Mouse (Mus musculus) erythroblast, embryonic 14.5 days (primary cell): ENCODE data around the gene Mpzl1. TPM values are rescaled to one million over a fixed set of nuclear protein-coding genes. Genes with fewer than 3 reads are reported as not detected.
A peak's percentile ranks its signal among the peaks of the same experiment; 100 is the strongest.

Source experiments
- H3K27me3 ChIP-seq: 2 replicates; pipeline ENCODE4 v1.6.1; 2012; ENCODE audit warnings: inconsistent platforms; ENCODE audit not compliant: control insufficient read depth
- H3K36me3 ChIP-seq: 2 replicates; pipeline ENCODE4 v1.6.1; 2012; ENCODE audit warnings: mild to moderate bottlenecking, inconsistent platforms; ENCODE audit not compliant: control insufficient read depth
- H3K4me1 ChIP-seq: 2 replicates; pipeline ENCODE4 v1.6.1; 2012; ENCODE audit warnings: inconsistent platforms; ENCODE audit not compliant: control insufficient read depth
- H3K4me3 ChIP-seq: replicated peaks from 2 replicates; pipeline ENCODE3; 2012; ENCODE audit warnings: moderate library complexity, mild to moderate bottlenecking, inconsistent platforms
- H3K9me3 ChIP-seq: 2 replicates; pipeline ENCODE4 v1.6.1; 2012; ENCODE audit warnings: low read length, inconsistent platforms, mixed read lengths; ENCODE audit not compliant: control insufficient read depth
- GATA1 ChIP-seq: IDR thresholded peaks from 2 replicates; pipeline ENCODE4 v1.6.1; 2012; ENCODE audit warnings: low read length, inconsistent platforms, mixed read lengths
- TAL1 ChIP-seq: IDR thresholded peaks from 3 replicates; pipeline ENCODE4 v1.6.1; 2012; ENCODE audit warnings: low read length, inconsistent platforms, mixed read lengths
- polyA plus RNA-seq: library from polyadenylated mRNA; stranded (reverse); fragments of >175 nt; gene quantifications from 2 replicates; pipeline ENCODE4 v1.2.3, GENCODE M21; 2012

Gene Mpzl1
- polyA plus RNA-seq, 1 experiment = 0.05 TPM

DNA sequence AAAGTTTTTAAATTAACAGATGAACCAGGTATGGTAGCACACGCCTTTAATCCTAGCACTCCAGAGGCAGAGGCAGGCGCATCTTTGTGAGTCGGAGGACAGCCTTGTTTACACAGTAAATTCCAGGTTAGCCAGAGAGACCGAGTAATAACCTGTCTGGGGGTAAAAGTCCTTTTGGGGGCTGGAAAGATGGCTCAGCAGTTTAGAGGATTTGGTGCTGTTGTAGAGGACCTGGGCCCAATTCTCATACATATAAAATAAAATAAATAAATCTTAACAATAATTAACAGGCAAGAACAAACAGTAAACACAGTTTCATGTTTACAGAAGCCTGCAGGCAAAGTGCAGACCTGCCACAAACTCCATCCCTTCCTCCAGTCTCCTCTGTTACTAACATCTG lies 25.4 kb downstream of the Mpzl1 start:
- Histone ChIP-seq H3K27me3 (no peaks in the 10 kb centered on the region), H3K4me1 (peaks cover 2% of the 10 kb centered on the region; the same call in 1 of the 2 replicates), H3K36me3 (no peaks in the 10 kb centered on the region; the same call in 1 of the 2 replicates), H3K9me3 (no peaks in the 10 kb centered on the region), H3K4me3 (no peak overlapping the region)
- TF ChIP-seq GATA1 (no peak), TAL1 (no peak)

GRCm38 (mm10) chr1:165605774-165606173 lies 28.6 kb downstream of the Mpzl1 start:
- no peaks in the 10 kb centered on the region for H3K27me3 ChIP-seq
- no peaks in the 10 kb centered on the region for H3K9me3 ChIP-seq
- H3K4me3 ChIP-seq = no peak overlapping the region
- H3K36me3 ChIP-seq = peaks cover 5% of the 10 kb centered on the region; the same call in 1 of the 2 replicates
- TF ChIP-seq GATA1 (no peak), TAL1 (no peak)
- H3K4me1 ChIP-seq = peaks cover 2% of the 10 kb centered on the region; the same call in 1 of the 2 replicates

- Histone ChIP-seq H3K4me1 (peaks cover 2% of the 10 kb centered on the region; the same call in 1 of the 2 replicates), H3K9me3 (no peaks in the 10 kb centered on the region), H3K4me3 (no peak overlapping the region), H3K27me3 (no peaks in the 10 kb centered on the region), H3K36me3 (peaks cover 5% of the 10 kb centered on the region; the same call in 1 of the 2 replicates)
- TF ChIP-seq TAL1 (no peak), GATA1 (no peak)
Observed at GRCm38 (mm10) chr1:165605108-165605507, 29.2 kb downstream of the Mpzl1 start.

GRCm38 (mm10) chr1:165604203-165604602 lies 30.1 kb downstream of the Mpzl1 start:
- Histone ChIP-seq H3K36me3 (peaks cover 5% of the 10 kb centered on the region; the same call in 1 of the 2 replicates), H3K4me1 (no peaks in the 10 kb centered on the region), H3K27me3 (no peaks in the 10 kb centered on the region), H3K4me3 (no peak overlapping the region), H3K9me3 (no peaks in the 10 kb centered on the region)
- TF ChIP-seq GATA1 = no peak
- TF ChIP-seq TAL1 = no peak

DNA sequence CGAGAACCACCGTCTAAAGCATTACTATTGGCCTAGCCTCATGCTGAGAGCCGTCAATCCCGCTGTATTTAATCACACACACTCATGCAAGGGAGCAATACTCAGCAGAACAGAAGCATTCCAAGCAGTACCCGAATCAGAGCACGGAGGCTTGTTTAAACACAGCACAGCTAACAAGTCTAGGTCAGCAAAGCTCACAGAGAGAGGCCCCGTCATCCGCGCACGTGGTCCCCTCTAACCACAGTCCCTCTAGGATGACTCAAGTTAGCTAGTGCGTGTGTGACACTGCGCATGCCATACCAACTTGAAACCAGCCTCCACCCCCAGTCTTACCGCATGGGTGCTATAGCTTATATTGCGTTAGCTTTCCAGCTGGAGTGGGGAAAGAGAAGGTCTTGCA lies 31.1 kb downstream of the Mpzl1 start:
- Histone ChIP-seq H3K9me3 (no peaks in the 10 kb centered on the region), H3K4me3 (no peak overlapping the region), H3K36me3 (peaks cover 5% of the 10 kb centered on the region; the same call in 1 of the 2 replicates), H3K27me3 (no peaks in the 10 kb centered on the region), H3K4me1 (no peaks in the 10 kb centered on the region)
- TF ChIP-seq GATA1 = no peak
- TF ChIP-seq TAL1 = no peak

DNA sequence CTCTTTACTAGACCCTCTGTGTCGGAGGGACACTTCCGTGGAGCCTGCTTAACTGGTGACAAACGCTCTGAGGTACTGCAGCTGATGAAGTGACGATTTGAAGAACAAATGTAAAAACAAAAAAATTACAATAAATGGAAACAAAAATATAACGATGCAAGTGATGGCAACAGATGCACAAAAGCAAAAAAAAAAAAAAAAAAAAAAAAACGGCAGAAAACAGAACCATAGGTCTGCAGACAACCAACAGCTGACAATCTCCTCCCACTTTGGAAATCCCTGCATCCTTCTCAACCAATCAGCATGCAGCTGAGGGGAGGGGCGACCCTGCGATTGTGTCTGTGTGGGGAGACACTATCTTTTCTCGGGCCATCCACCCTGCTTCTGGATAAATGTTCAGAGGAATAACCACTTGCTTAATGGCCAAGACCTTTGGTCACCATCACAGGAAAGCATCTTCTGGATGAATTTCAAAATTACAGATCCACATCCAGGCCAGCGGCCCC lies 32.5 kb downstream of the Mpzl1 start:
- peaks cover 5% of the 10 kb centered on the region; the same call in 1 of the 2 replicates for H3K36me3 ChIP-seq
- no peaks in the 10 kb centered on the region for H3K9me3 ChIP-seq
- H3K4me3 ChIP-seq = no peak overlapping the region
- TF ChIP-seq TAL1 (no peak), GATA1 (0 out of 2 replicates have a peak, but pooled peaks have one; percentile 0)
- H3K4me1 ChIP-seq = no peaks in the 10 kb centered on the region
- H3K27me3 ChIP-seq = no peaks in the 10 kb centered on the region

DNA sequence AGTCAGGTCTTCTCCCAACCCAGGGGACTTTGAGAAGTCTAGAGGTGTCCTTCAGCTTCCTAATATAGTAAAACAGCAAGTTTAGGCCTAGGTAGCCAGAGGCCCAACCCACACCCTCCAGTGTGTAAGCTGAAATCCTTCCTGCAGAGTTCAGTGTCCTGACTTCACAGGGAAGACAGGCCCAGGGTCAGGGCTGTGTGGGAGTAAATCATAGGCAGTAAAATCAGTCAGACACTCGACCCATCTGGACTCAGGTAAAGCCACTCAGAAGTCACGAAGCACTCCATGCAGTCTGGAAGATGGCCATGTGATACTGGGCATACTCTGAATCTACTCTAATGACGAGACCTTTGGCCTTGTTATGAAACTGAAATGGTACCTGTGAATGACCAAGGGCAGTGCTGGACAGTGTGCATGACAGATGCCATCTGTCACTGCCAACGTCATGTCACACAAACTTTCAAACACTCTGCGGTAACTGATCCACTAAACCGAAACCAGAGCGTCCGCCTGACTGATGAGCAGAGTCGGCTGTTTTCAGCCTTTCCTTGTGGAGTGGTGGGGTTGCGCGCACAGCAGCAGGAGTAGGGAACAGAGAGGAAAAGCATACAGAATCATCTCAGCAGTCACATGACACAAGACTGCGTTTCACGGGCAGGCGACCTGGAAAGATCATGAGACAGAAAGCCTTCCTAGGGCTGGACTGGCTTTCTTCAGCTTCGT lies 39.5 kb downstream of the Mpzl1 start:
- Histone ChIP-seq H3K9me3 (no peaks in the 10 kb centered on the region), H3K27me3 (no peaks in the 10 kb centered on the region), H3K4me1 (peaks cover 7% of the 10 kb centered on the region), H3K36me3 (peaks cover 3% of the 10 kb centered on the region; the same call in 1 of the 2 replicates), H3K4me3 (no peak overlapping the region)
- TF ChIP-seq GATA1 = no peak
- no peak for TF ChIP-seq TAL1

- Histone ChIP-seq H3K27me3 (no peaks in the 10 kb centered on the region), H3K9me3 (no peaks in the 10 kb centered on the region), H3K4me1 (peaks cover 7% of the 10 kb centered on the region), H3K4me3 (no peak overlapping the region), H3K36me3 (peaks cover 3% of the 10 kb centered on the region; the same call in 1 of the 2 replicates)
- TF ChIP-seq TAL1 (no peak), GATA1 (no peak)
Observed at GRCm38 (mm10) chr1:165592295-165593082, 41.8 kb downstream of the Mpzl1 start.

DNA sequence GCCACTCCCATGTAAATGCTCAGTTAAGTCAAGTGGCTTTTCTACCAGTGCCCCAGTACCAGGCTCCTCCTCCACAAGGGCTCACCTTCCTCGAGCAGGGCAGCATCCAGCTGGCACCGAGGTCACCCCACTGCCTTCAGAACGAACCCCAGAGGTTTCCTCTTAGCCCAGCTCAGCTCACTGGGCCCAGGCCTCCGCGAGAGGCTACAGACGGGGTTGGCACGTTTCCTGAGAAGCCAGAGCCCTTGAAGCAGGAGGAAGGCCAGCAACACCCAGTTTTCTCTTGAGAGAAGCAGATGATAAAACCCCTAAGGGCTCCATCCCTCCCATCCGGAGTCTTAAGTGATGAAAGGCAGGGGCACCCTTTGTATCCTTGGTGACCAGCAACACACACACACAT lies 43.6 kb downstream of the Mpzl1 start:
- TF ChIP-seq TAL1 (no peak), GATA1 (no peak)
- H3K9me3 ChIP-seq = no peaks in the 10 kb centered on the region

More for the DNA sequence above, 43.6 kb downstream of the Mpzl1 start:
- Histone ChIP-seq H3K4me1 (peaks cover 7% of the 10 kb centered on the region), H3K4me3 (no peak overlapping the region), H3K36me3 (peaks cover 3% of the 10 kb centered on the region; the same call in 1 of the 2 replicates), H3K27me3 (no peaks in the 10 kb centered on the region)
